Mouse (Mus musculus) brain, embryonic 14.5 days (tissue): ENCODE results near the gene Sult1d1.

Source experiments
- CTCF ChIP-seq: fragments of 200-500 bp; IDR thresholded peaks from 2 replicates; pipeline ENCODE4 v1.5.1; 2012; ENCODE audit warnings: inconsistent platforms, mild to moderate bottlenecking, moderate library complexity, borderline replicate concordance; ENCODE audit not compliant: insufficient read depth, insufficient read length; ENCODE audit errors: extremely low read depth
- POLR2A ChIP-seq: fragments of 200-500 bp; IDR thresholded peaks from 2 replicates; pipeline ENCODE4 v1.6.1; 2012; ENCODE audit warnings: mild to moderate bottlenecking, inconsistent platforms, borderline replicate concordance; ENCODE audit not compliant: poor library complexity, insufficient read depth, insufficient read length, severe bottlenecking; ENCODE audit errors: extremely low read depth

DNA sequence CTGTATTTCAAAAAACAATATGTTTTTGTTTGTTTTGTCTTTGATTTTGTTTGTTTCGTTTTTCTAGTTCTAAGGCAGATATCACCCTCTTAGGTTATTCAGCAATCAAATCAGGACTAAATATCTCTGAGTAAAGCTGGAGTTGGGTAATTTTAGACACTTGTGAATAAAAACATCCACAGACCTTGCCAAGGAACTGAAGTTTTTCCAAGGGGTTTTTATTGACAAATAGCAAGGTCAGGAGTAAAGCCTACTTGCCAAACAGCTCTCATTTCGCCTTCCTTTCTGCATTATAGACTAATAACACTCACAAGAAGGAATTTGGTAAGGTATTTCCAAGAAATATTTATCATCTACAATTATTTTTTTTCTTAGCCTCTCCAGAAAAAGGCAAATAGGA lies 29.1 kb upstream of the Sult1d1 start:
- TF ChIP-seq CTCF (no peak), POLR2A (no peak)
